Mouse (Mus musculus) testis, adult 2 months (tissue): Measurements from ENCODE around the gene Tmem265.

Experiments used
- CTCF ChIP-seq: fragments of 200-500 bp; IDR thresholded peaks from 2 replicates; pipeline ENCODE4 v1.5.1; 2012; ENCODE audit warnings: low read depth, mild to moderate bottlenecking, inconsistent platforms, low read length, moderate library complexity; ENCODE audit not compliant: control insufficient read depth, insufficient read depth, insufficient replicate concordance
- POLR2A ChIP-seq: fragments of 200-500 bp; IDR thresholded peaks from 2 replicates; pipeline ENCODE4 v1.6.1; 2012; ENCODE audit warnings: low read depth, mild to moderate bottlenecking, inconsistent platforms, low read length, moderate library complexity; ENCODE audit not compliant: control insufficient read depth

DNA sequence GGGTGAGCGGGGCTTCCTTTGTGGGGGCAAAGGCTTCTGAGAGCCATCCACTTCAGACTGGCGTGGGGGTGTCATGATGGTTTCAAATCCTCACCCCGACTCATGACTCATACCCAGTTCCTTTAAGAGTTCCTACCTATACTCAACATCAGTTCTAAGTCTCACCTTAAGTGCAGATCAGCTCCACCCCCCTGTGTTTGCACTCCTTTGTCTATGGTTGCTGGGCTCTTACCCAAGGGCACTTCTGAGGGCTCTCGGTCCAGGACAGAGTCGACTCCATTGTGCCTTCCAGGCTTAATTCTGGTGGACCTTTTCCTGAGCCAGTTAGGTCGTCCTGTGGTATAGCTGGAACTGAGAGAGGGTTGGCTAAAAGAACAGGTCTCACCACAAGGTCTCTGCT, 46.0 kb downstream of the Tmem265 start:
- TF ChIP-seq CTCF (no peak), POLR2A (no peak)
